In the genomic region with DNA sequence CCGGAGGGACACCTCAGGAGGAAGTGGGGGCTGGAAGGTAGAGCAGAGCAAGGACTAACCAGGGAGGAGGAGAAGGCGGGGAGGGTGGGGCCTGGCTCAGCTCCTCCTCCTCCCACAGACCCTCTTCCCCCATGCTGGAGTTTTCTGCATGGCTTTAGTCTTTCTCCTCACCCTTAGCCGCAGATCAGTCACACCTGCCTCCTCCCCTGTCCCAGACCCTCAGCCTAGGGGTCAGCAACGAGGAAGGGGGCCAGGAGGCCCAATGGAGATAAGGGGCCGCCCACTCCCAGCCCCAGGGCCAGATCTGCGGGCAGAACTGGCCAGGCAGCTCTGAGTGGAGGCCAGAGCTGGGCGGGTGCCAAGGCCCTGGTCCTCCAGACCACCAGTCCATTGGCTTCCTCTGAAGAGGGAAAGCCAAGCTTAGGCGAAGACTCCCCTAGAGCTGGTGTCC, we compare ENCODE assay signal across 1 mouse cellular context.
TF ChIP-seq lines count a peak whose summit lies in the region.

No protein-coding gene starts in this region.

TF ChIP-seq in myocyte, 11 proteins besides CTCF, POLR2A, EP300 and RAD21:
- TF ChIP-seq MAX (IDR thresholded peaks at IDR 0.05; ENCODE audit: low read depth): no peak
- no peak for TF ChIP-seq TCF12 (IDR thresholded peaks at IDR 0.05; ENCODE audit: insufficient read depth, poor library complexity, severe bottlenecking)
- no peak for TF ChIP-seq SRF (IDR thresholded peaks at IDR 0.05; ENCODE audit: control insufficient read depth, insufficient read length, low read depth)
- TF ChIP-seq MYOD1 (IDR thresholded peaks at IDR 0.05; ENCODE audit: control insufficient read depth in 1 of 3, insufficient read length in 2 of 3, low read depth in 2 of 3): peak in 1 of 3 experiments; percentile 3
- TF ChIP-seq E2F4 (IDR thresholded peaks at IDR 0.05; ENCODE audit: insufficient read depth): no peak
- no peak for TF ChIP-seq REST (IDR thresholded peaks at IDR 0.05; ENCODE audit: insufficient read depth, insufficient read length)
